Mouse (Mus musculus) hindbrain, embryonic 16.5 days (tissue): Measurements from ENCODE around the gene Mrps23. TPM values are rescaled to one million over a fixed set of nuclear protein-coding genes. Genes with fewer than 3 reads are reported as not detected.

Experiments used
- polyA plus RNA-seq: library from polyadenylated mRNA; unstranded; fragments of >200 nt; fragmentation: Nextera tagmentation; extraction: Ambion mirVana; gene quantifications from 2 replicates; pipeline ENCODE4 v1.2.1, GENCODE M21; 2015

Mrps23 gene
- polyA plus RNA-seq, 1 experiment from 2014 or later, result 68.8 TPM

Other genes with a start within 250 kb of the Mrps23 start
- 54.5 and 54.6 TPM in 2 replicates for gene Dynll2, start 216.9 kb upstream of the Mrps23 start, polyA plus RNA-seq
- 168 and 190 TPM in 2 replicates for gene Srsf1, start 157.0 kb upstream of the Mrps23 start, polyA plus RNA-seq
- 32.3 and 38.9 TPM in 2 replicates for gene Vezf1, start 136.1 kb upstream of the Mrps23 start, polyA plus RNA-seq
- gene Cuedc1, start 106.3 kb upstream of the Mrps23 start, polyA plus RNA-seq, result 29.9 and 41.3 TPM in 2 replicates
- 0.13 TPM in 1 of 2 replicates, not detected in the other for gene Ccdc182, start 89.7 kb downstream of the Mrps23 start, polyA plus RNA-seq